Mouse (Mus musculus) CH12.LX (cell line): Measurements from ENCODE around the gene Clcn1.

Experiments used
- CTCF ChIP-seq, 2 experiments: IDR thresholded peaks in 1 of 2; conservative IDR thresholded peaks in 1 of 2; 2 replicates each; pipeline ENCODE4 v1.5.1; 2011 to 2012; ENCODE audit warnings: low read depth in 2 of 2, low read length in 2 of 2, improper control_type of control experiment in 1 of 2, inconsistent platforms in 1 of 2, mild to moderate bottlenecking in 1 of 2, moderate library complexity in 1 of 2
- MAFK ChIP-seq: IDR thresholded peaks from 2 replicates; pipeline ENCODE4 v1.6.1; 2011; ENCODE audit warnings: low read length, improper control_type of control experiment; ENCODE audit not compliant: insufficient replicate concordance
- TBP ChIP-seq: conservative IDR thresholded peaks from 2 replicates; pipeline ENCODE4 v1.6.1; 2011; ENCODE audit warnings: low read depth, low read length, improper control_type of control experiment

DNA sequence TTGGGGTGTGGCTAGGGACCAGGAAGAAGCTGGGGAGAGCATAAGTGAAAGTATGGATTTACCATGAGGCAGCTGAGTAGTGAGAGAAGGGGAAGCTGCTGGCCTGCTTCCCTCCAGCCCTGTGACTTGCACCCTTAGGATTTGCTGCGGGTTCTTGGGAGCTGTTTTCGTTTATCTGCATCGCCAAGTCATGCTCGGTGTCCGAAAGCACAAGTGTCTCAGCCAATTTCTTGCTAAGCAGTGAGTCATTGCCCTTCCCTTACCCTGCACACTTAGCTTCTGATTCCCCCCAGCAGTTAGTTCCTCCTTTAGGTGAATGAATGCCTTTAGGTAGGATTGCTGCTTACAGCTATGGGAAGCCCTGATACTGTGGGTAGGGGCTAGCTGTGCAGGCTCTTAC, 12.9 kb downstream of the Clcn1 start:
- TF ChIP-seq CTCF (conservative IDR thresholded peaks at IDR 0.05 in 1 of 2, IDR thresholded peaks at IDR 0.05 in 1 of 2; ENCODE audit: low read depth in 2 of 2, low read length in 2 of 2) (no peak), MAFK (no peak), TBP (no peak)
